Mouse (Mus musculus): ENCODE data around the gene Ffar2. TPM values are rescaled to one million over a fixed set of nuclear protein-coding genes. Genes with fewer than 3 reads are reported as not detected.

Gene Ffar2
- total RNA-seq, 2 experiments from 2014 or later, result 0.14 TPM; not detected in 1

DNA sequence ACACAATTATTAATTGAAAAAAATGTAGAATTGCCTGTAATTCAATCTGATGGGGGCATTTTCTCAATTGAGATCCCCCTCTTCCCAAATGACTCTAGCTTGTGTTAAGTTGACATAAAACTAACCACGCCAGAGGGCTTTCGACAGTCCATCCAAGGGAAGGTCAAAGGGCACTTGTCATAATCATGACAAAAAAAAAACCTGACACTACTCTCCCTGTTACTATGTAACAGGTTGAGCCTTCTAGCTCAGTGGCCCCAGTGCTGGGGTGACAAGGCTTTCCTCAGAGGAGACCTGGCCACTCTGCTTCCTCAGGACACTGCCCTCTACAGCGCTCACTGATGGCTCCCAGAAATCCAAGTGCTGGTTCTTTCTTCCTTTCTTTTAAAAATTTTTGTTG, 731 bp upstream of the Ffar2 start:
- no peak for DNase-seq
- intact Hi-C loops (cut with DNase I), result no loop called here

DNA sequence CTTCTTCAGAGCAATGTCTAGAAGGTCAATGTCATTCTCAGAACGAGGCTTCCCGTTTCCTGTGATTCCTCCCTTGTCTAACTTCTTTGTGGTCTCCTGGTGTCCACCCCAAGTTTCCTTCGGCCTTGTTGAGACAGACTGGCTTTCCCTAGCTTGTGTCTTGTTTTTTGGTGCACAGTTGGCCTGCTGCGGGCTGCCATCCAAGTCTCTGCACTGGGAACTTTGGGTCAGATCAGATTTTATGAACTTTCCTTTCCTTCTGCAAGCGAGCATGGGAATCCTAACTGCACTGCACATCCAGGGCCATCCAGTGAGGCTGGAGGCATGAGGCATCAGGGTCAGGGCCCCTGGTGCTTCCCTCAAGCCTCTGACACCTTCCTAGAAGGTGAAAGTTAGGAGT, 2.0 kb downstream of the Ffar2 start:
- DNase-seq, result no peak
- intact Hi-C loops (cut with DNase I), result no loop called here

DNA sequence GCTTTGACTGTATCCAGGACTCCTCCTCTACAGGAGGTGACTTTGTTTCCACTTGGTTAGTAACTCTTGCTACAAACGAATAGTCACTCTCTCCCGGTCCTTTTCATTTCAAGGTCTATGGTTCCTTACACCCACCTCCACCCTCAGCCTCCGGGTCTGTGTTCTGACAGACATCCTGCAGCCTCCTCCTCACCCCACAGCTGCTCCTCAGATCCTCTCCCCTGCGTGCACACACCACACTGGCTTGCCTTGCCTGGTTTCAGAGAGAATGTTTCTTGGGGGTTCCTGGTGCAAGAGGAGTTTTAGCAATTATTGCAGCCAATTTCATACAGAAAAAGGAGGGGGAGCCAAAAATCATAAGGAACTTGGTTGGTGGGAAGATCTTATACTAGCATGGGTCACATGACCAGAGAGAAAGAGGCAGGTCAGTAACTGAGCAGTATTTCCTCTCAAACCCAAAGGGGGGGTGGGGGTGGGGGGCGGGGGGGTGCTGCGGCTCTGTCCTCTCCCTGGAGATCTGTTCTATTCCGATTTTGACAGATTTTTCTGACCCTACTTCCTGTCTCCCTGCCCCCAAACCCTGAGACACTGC, 2.6 kb downstream of the Ffar2 start:
- intact Hi-C loops (cut with DNase I), result no loop called here
- DNase-seq, result no peak

DNA sequence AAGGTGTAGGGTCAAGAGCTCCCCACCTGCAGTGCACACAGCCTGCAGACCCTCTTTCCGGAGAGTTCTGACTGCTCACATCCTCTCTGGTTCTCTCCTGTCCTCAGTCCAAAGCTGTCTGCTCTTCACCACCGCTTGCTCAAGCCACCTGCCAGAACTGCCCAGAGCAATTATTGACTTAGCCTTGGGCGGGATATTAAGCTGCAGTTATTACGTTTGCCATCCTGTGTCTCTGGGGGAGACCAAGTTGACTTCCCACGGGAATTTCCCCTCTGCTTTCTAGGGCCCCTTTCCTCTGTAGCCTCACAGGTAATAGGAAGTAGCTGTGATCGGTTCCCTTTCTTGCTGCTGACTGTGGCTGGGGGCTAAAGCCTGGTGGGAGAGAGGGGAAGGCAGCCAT, 3.4 kb downstream of the Ffar2 start:
- intact Hi-C loops (cut with DNase I), result no loop called here

DNA sequence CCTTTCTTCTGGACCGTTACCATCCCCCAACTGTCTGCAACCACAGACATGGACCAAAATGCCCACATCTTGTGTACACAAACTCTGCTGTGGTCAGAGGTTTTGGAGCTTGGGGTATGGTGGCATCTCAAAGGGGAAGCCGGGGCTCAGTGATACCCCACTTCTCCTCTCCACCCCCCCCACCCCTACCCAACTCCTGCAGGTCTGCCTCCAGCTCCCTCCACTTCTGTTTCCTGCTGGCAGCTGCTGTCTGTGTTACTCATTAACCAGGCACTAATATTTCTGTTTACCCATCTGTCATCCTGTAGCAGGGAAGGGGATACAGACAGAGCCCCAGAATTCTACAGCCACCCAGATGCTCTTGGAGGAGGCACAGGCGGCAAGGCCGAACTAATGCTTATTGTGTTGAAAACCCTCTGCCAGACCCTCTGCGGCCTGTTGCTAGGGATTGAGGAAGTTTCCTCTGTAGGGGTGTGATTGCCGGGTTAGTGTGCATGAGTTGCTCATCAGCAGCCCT, 11.2 kb downstream of the Ffar2 start:
- intact Hi-C loops (cut with DNase I), result no loop called here
- DNase-seq, result no peak

More for the DNA sequence above, 3.4 kb downstream of the Ffar2 start:
- no peak for DNase-seq

DNA sequence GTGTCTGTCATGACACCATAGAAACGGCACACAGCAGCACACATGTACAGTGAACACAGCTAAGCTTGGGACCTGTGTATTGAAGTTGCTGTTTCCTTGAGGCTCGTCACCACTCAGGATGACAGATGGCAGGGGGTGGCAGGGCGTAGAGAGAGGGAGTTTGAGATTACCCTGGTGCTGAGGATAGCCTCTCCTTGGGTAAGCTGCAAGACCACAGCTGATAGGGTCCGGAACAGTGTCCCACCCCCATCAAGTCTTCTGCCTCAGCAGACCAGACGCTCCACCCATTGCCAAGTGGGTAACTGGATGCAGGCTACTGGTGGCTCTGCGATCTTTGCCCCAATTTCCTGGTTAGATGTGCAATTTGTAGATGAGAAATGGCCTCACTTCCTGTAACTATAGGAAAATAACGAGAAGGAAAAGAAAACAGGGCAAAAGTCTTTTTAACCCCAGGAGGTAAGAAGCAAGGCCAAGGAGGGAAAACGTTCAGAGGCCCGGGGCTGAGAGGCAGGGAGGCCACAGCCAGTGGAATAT, 11.8 kb downstream of the Ffar2 start:
- intact Hi-C loops (cut with DNase I), result no loop called here
- DNase-seq, result no peak

DNA sequence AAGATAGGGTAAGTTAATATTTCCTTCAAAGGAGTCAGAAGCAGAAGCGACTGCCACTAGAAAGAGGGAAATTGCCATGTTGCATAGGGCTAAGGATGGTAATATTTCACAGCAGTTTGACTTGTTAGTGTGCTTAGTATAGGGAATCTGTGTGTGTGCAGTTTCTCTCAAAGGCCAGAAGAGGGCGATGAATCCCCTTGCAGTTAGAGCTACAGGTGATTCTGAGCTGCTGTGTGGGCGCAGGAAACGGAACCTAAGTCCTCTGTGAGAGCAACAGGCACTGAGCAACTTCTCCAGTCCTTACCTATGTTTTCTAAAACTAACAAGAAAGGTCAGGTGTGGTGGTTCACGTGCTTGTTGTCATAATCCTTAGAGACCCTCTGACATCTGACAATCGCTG, 13.3 kb downstream of the Ffar2 start:
- no peak for DNase-seq
- intact Hi-C loops (cut with DNase I), result no loop called here

DNA sequence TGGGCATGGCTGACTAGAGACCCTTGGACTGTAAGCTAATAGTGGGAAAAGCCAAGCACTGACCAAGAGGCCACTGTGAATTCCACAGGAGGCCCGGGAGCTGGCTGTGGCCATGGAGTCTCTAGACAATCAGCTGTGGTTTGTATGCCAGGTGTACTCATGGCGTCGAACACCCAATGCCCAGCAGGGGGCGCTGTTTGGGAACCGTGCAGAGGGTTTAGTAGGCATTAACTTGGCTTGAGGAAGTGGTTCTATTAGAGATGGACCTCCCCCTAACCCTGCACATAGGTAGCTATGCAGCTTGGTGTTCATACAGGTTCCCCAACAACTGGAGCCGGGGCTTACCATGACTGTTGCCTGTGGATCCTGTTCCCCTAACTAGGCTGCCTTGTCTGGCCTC, 17.7 kb downstream of the Ffar2 start:
- peak in 1 of 2 experiments; percentile 29 for DNase-seq
- intact Hi-C loops (cut with DNase I), result no loop called here

DNA sequence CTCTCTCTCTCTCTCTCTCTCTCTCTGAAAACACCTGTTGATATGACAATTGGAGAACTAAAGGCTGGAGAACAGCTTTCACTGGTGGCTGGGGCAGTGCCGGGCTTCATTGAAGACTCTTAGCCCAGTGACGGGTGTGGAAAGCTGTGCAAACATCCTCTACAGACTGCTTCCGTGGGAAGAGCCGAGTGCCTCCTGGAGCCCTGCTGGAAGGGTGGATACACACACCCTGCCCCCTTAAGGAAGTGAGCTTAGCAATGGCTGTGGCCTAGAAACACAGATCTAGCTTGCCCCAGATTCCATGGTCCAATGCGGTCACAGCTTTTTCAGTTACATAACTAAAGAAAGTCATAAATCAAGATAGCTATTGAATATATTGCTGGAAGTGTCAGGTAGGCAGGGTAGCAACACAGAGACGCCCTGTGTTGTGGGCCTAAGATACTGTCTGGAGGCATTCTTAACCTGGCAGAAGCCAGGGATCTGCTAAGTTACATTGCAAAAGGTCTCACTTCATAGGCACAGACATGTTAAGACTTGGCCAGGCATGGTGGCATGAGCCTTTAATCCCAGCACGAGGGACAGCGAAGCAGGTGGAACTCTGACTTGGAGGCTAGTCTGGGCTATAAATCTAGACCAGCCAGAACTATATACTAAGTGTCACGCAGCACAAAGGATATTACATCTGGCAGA, 19.4 kb downstream of the Ffar2 start:
- DNase-seq, result no peak
- intact Hi-C loops (cut with DNase I), result no loop called here

DNA sequence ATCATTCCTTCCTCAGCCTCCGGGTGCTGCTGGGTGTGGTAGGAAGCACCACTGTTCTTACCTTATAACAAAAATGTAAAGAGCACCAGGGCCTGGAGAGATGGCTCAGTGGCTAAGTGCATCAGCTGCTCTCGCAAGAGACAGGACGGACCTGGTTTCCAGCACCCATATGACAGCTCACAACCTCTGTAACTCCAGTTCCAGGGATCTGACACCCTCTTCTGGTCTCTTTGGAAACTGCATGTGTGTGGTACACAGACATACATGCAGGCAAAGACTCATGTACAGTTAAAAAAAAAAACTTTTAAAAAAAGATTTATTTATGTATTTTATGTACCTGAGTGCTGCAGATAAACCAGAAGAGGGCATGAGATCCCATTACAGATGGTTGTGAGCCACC, 20.3 kb downstream of the Ffar2 start:
- intact Hi-C loops (cut with DNase I), result no loop called here
- no peak for DNase-seq

DNA sequence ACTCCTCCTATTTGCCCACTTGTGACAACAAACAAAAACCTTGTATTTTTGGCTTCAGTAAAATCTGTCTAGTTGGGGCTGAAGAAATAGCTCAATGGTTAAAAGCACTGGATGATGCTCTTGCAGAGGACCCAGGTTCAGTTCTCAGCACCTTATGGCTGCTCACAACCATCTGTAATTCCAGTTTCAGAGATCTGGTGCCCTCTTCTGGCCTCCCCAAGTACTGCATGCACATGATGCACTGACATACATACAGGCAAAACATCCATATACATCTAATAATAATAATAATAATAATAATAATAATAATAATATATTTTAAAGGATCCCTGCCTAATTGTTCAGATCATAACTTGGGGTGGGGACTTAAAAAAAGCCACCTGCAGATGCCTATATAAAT, 22.9 kb downstream of the Ffar2 start:
- intact Hi-C loops (cut with DNase I), result no loop called here
- DNase-seq, result no peak

DNA sequence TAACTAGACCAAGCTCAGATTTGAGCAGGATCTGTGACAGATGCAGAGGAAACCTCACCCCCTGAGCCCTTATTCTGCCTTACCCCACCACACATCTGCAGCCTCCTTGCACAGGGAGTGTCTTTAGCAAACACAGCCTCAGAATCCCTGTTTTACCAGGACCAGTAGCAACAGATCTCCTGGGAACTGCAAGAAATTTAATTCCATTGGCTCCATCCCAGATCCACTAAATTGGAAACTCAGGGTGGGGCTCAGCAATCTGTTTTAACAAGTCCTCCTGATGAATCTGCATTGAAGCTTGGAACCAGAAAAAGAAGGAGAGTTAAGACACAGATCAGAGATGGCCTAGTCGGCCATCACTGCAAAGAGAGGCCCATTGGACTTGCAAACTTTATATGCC, 26.8 kb downstream of the Ffar2 start:
- DNase-seq, result no peak
- intact Hi-C loops (cut with DNase I), result no loop called here

DNA sequence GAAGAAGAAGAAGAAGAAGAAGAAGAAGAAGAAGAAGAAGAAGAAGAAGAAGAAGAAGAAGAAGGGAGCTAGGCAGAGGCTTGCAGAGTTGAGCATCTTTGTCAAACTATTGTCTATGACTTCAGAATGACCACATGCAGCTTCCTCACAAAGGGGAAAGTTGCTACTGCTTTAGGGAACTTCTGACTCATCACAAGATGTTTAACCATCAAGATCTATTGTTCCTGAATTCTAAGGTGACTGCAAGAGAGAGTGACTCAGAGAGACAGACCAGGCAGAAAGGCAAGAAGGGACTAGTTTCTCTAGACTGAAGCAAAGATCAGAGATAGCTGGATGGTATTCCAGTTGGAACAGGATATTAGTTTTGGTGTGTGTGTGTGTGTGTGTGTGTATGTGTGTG, 28.7 kb downstream of the Ffar2 start:
- DNase-seq, result no peak
- intact Hi-C loops (cut with DNase I), result no loop called here

DNA sequence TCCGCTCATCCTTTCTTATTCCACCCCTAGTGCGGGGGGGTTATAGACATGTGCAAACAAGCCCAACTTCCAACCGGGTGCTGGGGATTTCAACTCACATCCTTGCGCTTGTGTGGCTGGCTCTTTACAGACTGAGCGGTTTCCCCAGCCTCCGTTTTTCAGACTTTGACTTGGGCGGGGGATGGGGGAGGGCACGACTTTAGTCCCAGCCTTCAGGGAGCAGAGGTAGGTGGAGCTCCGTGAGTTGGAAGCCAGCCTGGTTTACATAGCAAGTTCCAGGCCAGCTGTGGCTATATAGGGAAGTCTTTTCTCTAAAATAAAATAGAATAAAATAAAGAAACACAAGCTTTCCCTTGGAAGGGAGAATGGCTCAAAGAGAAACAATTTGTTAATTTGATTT, 31.7 kb downstream of the Ffar2 start:
- no peak for DNase-seq
- intact Hi-C loops (cut with DNase I), result no loop called here

DNA sequence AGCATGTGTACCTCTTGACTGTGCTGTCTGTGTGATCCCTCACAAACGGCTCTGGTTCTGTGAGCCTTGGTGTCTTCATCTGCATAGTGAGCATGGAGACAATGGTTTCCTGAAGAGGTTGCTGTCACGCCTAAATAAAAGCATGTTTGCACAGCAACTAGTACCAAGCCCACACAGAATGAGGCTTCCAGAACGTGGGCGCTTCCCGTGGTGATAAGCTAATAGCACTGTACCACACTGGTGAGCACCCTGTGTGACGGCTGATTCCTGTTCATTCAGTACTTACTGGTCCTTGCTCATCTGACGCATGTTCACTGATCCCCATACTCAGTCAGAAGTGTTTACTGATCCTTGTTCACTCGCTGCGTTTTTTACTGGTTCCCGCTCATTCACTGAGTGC, 33.4 kb downstream of the Ffar2 start:
- DNase-seq, result no peak
- intact Hi-C loops (cut with DNase I), result no loop called here

DNA sequence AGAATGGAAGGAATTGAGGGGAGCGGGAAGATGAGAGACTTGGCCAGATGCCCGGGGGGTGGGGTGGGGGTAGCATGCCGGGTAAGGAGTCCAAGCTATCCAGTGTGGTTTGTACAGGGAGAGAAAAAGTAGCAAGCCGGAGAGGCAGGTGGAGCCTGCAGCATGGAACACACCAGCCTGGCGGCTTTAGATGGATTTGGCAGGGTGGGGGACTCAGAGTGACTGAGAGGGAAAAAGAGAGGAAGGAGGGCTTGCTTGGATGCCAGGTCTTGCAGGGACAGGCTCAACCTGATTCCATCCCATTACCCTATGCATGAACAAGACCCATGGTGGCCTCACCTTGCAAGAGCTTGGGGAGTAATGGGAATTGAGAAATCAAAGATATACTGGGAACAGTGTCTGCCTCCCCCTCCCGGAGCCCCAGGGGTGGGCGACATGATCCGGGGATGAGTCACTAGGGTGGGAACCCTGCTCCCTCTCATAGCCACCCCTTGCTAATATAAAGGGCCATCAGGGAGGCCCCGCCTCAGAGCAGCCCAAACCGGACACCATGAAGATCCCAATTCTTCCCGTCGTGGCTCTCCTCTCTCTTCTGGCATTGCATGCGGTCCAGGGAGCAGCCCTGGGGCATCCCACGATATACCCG, 36.1 kb downstream of the Ffar2 start, which contains the start of gene Krtdap:
Gene Krtdap, plus strand, starts transcription at position 520 of the 646 bp plus-strand sequence.
- no peak for DNase-seq
- intact Hi-C loops (cut with DNase I), result no loop called here

DNA sequence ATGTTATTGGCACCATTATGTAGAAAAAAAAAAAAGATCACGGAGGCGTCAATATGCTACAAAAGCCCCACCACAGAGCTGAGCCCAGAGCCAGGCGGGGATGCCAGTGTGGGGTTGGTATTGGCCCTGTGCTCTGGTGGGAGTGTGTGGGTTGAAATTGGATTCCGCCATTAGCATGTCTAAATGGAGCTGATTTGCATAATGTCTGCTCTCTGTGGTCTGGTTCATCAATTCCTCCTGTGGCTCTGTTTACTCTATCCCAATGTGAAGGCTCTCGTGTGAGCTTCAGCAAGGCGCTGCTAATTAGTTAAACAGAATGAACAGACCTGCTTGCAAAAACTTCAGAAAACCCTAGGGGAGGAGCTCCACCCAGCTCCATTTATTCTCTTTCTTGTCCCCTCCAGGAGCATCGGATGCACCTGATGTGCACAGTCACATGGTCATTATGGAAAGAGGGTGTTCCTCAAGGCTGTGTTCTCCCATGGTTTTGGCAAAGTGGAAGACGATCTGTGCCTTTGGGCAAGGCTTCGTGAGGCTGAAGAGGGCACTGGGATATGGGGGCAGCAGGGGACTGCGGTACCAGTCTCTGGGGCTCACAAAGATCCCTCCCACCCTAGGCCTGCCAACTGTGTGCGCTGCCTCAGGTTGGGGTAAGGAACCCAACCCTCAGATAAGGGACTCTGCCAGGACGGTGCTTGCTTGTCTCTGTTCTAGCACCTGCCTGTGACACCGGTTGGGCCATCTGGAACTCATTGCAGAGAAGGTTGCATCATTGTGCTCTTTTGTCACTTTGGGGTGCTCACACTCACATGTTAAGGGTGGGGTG, 37.6 kb downstream of the Ffar2 start:
- no peak for DNase-seq
- intact Hi-C loops (cut with DNase I), result no loop called here

DNA sequence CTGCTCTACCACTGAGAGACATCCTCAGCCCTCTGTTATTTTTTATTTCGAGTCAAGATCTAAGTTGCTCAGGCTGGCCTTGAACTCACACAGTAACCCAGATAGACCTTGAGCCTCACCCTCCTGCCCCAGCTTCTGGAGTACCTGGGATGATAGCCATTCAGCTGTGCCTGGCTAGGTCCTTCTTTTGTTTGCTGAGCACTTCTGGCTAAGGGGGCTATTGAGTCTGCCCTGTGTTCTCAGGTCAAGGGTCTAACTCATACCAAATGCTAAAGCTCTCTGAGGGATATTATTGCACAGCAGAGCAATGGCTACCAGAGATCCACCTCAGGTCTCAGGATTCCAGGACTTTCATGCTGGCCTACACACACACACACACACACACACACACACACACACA, 38.4 kb downstream of the Ffar2 start:
- intact Hi-C loops (cut with DNase I), result no loop called here
- DNase-seq, result no peak

DNA sequence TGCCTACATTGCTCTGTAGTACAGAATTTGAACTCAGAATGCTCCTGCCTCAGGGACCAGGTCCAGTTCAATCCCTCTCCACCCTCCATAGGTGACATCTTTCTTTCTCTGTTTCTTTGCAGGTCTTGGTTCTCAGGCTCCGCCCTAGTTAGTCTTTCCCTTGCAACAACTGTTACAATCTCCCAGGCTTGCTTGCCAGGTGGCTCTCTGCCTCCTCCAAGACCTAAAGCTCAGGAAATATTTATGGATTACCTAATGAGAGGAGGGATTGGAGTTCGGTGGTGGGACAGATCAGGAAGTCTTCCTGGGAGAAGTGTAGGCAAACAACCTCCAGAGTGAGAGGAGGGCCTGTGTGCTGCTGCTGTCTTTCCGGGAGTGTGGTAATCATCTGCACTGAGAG, 40.9 kb downstream of the Ffar2 start:
- no peak for DNase-seq
- intact Hi-C loops (cut with DNase I), result no loop called here

DNA sequence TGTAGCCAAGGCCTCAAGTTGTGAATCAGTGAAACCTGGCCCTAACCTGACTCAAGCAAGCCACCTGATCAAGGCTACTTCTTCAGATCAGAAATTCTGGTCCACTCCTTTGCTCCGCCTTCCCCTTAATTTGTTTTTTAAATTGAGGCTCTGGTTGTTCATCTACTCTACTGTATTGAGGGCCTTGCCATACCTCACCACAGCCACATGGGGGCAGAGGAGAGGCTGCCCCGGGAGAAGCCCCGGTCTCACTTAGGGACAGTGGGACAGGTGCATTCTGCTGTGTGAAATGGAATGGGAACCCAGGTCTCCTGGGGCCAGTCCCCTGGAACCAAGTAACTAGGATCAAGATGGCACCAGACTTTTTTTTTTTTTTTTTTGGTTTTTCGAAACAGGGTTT, 41.8 kb downstream of the Ffar2 start:
- no peak for DNase-seq
- intact Hi-C loops (cut with DNase I), result no loop called here

DNA sequence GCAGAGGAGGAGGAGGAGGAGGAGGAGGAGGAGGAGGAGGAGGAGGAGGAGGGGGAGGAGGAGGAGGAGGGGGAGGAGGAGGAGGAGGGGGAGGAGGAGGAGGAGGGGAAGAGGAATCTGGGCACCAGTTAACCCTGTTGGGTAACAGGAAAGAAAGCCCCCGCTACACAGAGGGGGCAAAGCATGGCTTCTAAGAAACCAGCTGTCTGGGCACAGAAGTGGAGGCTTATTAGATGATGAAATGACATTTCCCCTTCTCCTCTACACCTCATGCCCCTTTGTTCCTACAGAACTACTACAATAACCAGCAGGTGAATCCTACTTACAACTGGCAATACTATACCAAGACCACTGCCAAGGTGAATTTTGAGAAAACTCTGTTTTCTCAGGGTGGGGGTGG, 45.7 kb downstream of the Ffar2 start:
- DNase-seq, result no peak
- intact Hi-C loops (cut with DNase I), result no loop called here

Data from heart, postnatal 36 days (tissue).